In the genomic region with DNA sequence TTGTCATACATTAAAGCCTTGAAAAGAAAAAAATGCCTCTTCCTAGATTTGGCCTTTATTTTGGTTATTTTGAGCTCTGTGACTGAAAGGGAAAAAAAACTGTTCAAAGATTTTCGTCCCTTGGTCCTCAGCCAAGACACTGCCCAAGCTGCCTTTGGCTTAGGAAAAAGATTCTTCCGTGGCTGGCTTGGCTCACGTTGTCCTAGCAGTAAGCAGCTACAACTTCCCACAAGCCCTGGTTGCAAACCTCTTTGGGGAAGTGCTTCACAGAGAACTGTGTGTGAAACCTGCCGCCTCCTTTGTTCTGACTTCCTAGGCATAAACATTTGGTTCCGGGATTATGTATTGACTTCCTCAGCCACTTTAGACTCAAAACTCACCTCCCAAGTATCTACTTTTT, we compare ENCODE assay signal across 10 mouse cellular contexts. TPM values are rescaled to one million over a fixed set of nuclear protein-coding genes. Genes with fewer than 3 reads are reported as not detected.
DNase-seq lines count a peak whose midpoint lies in the region; ATAC-seq and TF ChIP-seq lines count a peak whose summit lies in the region.
"Had no signal": no experiment of that assay in that cellular context is flagged by ENCODE, and none has a peak within 500 bp of the region (broad histone marks: within the 10 kb centered on the region; RNA-seq: fewer than 3 reads in every experiment).

No protein-coding gene starts in this region.

- peak; percentile 48 for DNase-seq in kidney, adult 9 months
- DNase-seq in frontal cortex, postnatal 10 days (ENCODE audit: low spot score in 2 of 2): no peak
- no peak for DNase-seq in midbrain, embryonic 11.5 days (ENCODE audit: low spot score, missing footprints)

- H3K4me2 ChIP-seq in kidney, embryonic 16.5 days (replicated peaks; ENCODE audit: low read depth, low read length): no peak overlapping the region
- H3K4me2 ChIP-seq in midbrain, embryonic 11.5 days: no peak overlapping the region
- H3K4me2 ChIP-seq: embryonic facial prominence, embryonic 13.5 days had no signal

- H3K27ac ChIP-seq in kidney, embryonic 16.5 days (ENCODE audit: low read length): no peak overlapping the region
- peak overlapping the region; percentile 40 for H3K27ac ChIP-seq in bone marrow macrophage, adult 2 months (ENCODE audit: insufficient read depth, low read depth, low read length)
- no peak overlapping the region for H3K27ac ChIP-seq in midbrain, embryonic 11.5 days (ENCODE audit: low read depth, low read length)
- H3K27ac ChIP-seq: embryonic facial prominence, embryonic 13.5 days had no signal

- ATAC-seq in kidney, embryonic 16.5 days (ENCODE audit: low FRiP score, low TSS enrichment): no peak
- peak; percentile 65 for ATAC-seq in granulocyte monocyte progenitor cell, adult 5-6 weeks (replicated peaks; ENCODE audit: poor library complexity, severe bottlenecking)
- peak; percentile 65 for ATAC-seq in megakaryocyte, adult 5-6 weeks (ENCODE audit: poor library complexity, severe bottlenecking)
- no peak for ATAC-seq in midbrain, embryonic 11.5 days (ENCODE audit: low FRiP score)

- H3K4me1 ChIP-seq in kidney, embryonic 16.5 days (ENCODE audit: insufficient read depth, low read length): 0 out of 2 replicates have a peak, but pooled peaks cover 2% of the 10 kb centered on the region
- H3K4me1 ChIP-seq in bone marrow macrophage, adult 2 months (ENCODE audit: control insufficient read depth, insufficient read depth, low read length): peaks cover 68% of the 10 kb centered on the region
- no peaks in the 10 kb centered on the region for H3K4me1 ChIP-seq in midbrain, embryonic 11.5 days (ENCODE audit: control insufficient read depth, insufficient read depth, low read length)
- H3K4me1 ChIP-seq: embryonic facial prominence, embryonic 13.5 days had no signal

- H3K4me3 ChIP-seq in kidney, embryonic 16.5 days (ENCODE audit: low read length): no peak overlapping the region
- no peak overlapping the region for H3K4me3 ChIP-seq in bone marrow macrophage, adult 2 months (ENCODE audit: insufficient read depth, low read length)
- H3K4me3 ChIP-seq in midbrain, embryonic 11.5 days (ENCODE audit: low read depth, low read length): no peak overlapping the region
- H3K4me3 ChIP-seq: embryonic facial prominence, embryonic 13.5 days had no signal

- TF ChIP-seq CTCF in bone marrow macrophage, adult 2 months (IDR thresholded peaks at IDR 0.05; ENCODE audit: low read depth, low read length): no peak

- no peaks in the 10 kb centered on the region for H3K27me3 ChIP-seq in kidney, embryonic 16.5 days (ENCODE audit: insufficient read depth, low read length)
- H3K27me3 ChIP-seq in midbrain, embryonic 11.5 days (ENCODE audit: control insufficient read depth, insufficient read depth, low read length): no peaks in the 10 kb centered on the region
- H3K27me3 ChIP-seq: embryonic facial prominence, embryonic 13.5 days had no signal

- TF ChIP-seq POLR2A in bone marrow macrophage, adult 2 months (IDR thresholded peaks at IDR 0.05; ENCODE audit: borderline replicate concordance, low read depth, low read length): no peak

- 46% methylated on average over 5 of the region's 5 CpGs for WGBS in kidney, embryonic 16.5 days
- 73% methylated on average over 5 of the region's 5 CpGs for WGBS in midbrain, embryonic 11.5 days

- no peaks in the 10 kb centered on the region for H3K9me3 ChIP-seq in kidney, embryonic 16.5 days (ENCODE audit: low read length)
- H3K9me3 ChIP-seq in midbrain, embryonic 11.5 days (ENCODE audit: control insufficient read depth, low read length): no peaks in the 10 kb centered on the region
- H3K9me3 ChIP-seq: embryonic facial prominence, embryonic 13.5 days had no signal

- no peaks in the 10 kb centered on the region for H3K36me3 ChIP-seq in kidney, embryonic 16.5 days (ENCODE audit: insufficient read depth, low read length)
- H3K36me3 ChIP-seq in midbrain, embryonic 11.5 days (ENCODE audit: control insufficient read depth, insufficient read depth, low read length): no peaks in the 10 kb centered on the region
- H3K36me3 ChIP-seq: embryonic facial prominence, embryonic 13.5 days had no signal

- H3K9ac ChIP-seq in kidney, embryonic 16.5 days (replicated peaks; ENCODE audit: low read length): no peak overlapping the region
- H3K9ac ChIP-seq in midbrain, embryonic 11.5 days (ENCODE audit: low read length): no peak overlapping the region
- H3K9ac ChIP-seq: embryonic facial prominence, embryonic 13.5 days had no signal

RNA-seq across cellular contexts. Expression of gene Saa3, which starts 1.4 kb away (rescaled TPM):
- 0.57 TPM in 1 of 2 replicates, not detected in the other for polyA plus RNA-seq in kidney, embryonic 16.5 days (2015; fragmentation: Nextera tagmentation; extraction: Ambion mirVana)
- polyA plus RNA-seq in bone marrow macrophage, adult 2 months (2012; ENCODE audit: insufficient read depth, insufficient read length, missing spikeins): 5.0 and 6.2 TPM in 2 replicates
- total RNA-seq in granulocyte monocyte progenitor cell, adult 5-6 weeks (2014; fragmentation: Nextera tagmentation): not detected in 2 replicates
- total RNA-seq in granulocyte monocyte progenitor cell, adult 5-6 weeks (2017): 1.2 TPM in 1 of 2 replicates, not detected in the other
- 0.52 and 0.87 TPM in 2 replicates for total RNA-seq in megakaryocyte, adult 5-6 weeks (2015)
- total RNA-seq in megakaryocyte, adult 5-6 weeks (2017): 1.8 and 2.0 TPM in 2 replicates
- 0.07 TPM in 1 of 2 replicates, not detected in the other for polyA plus RNA-seq in midbrain, embryonic 11.5 days (2014; fragmentation: Nextera tagmentation; extraction: Ambion mirVana)
- total RNA-seq: layer of hippocampus, postnatal 25 days had no signal
- polyA plus RNA-seq: heart, embryonic 14.5 days had no signal

RNA-seq across cellular contexts. Expression of gene Saal1, which starts 6.4 kb away (rescaled TPM):
- polyA plus RNA-seq in kidney, embryonic 16.5 days (2015; fragmentation: Nextera tagmentation; extraction: Ambion mirVana): 33.3 and 34.1 TPM in 2 replicates
- polyA plus RNA-seq in bone marrow macrophage, adult 2 months (2012; ENCODE audit: insufficient read depth, insufficient read length, missing spikeins): 7.9 and 8.1 TPM in 2 replicates
- 23.5 and 23.9 TPM in 2 replicates for total RNA-seq in granulocyte monocyte progenitor cell, adult 5-6 weeks (2014; fragmentation: Nextera tagmentation)
- 14.9 and 18.1 TPM in 2 replicates for total RNA-seq in granulocyte monocyte progenitor cell, adult 5-6 weeks (2017)
- total RNA-seq in megakaryocyte, adult 5-6 weeks (2015): 12.1 and 12.3 TPM in 2 replicates
- 9.9 and 12.5 TPM in 2 replicates for total RNA-seq in megakaryocyte, adult 5-6 weeks (2017)
- polyA plus RNA-seq in midbrain, embryonic 11.5 days (2014; fragmentation: Nextera tagmentation; extraction: Ambion mirVana): 42.4 and 44.1 TPM in 2 replicates

RNA-seq across cellular contexts. Expression of gene Saa4, which starts 15.5 kb away (rescaled TPM):
- 0.08 TPM in 1 of 2 replicates, not detected in the other for polyA plus RNA-seq in kidney, embryonic 16.5 days (2015; fragmentation: Nextera tagmentation; extraction: Ambion mirVana)
- polyA plus RNA-seq in bone marrow macrophage, adult 2 months (2012; ENCODE audit: insufficient read depth, insufficient read length, missing spikeins): not detected in 2 replicates
- total RNA-seq in granulocyte monocyte progenitor cell, adult 5-6 weeks (2014; fragmentation: Nextera tagmentation): not detected in 2 replicates
- total RNA-seq in granulocyte monocyte progenitor cell, adult 5-6 weeks (2017): not detected in 2 replicates
- total RNA-seq in megakaryocyte, adult 5-6 weeks (2015): not detected in 2 replicates
- total RNA-seq in megakaryocyte, adult 5-6 weeks (2017): not detected in 2 replicates
- polyA plus RNA-seq in midbrain, embryonic 11.5 days (2014; fragmentation: Nextera tagmentation; extraction: Ambion mirVana): not detected in 2 replicates
- total RNA-seq: layer of hippocampus, postnatal 25 days had no signal
- polyA plus RNA-seq: embryonic facial prominence, embryonic 13.5 days; heart, embryonic 14.5 days had no signal

RNA-seq across cellular contexts. Expression of gene Saa1, which starts 25.9 kb away (rescaled TPM):
- polyA plus RNA-seq in kidney, embryonic 16.5 days (2015; fragmentation: Nextera tagmentation; extraction: Ambion mirVana): 2.3 and 2.5 TPM in 2 replicates
- not detected in 2 replicates for polyA plus RNA-seq in bone marrow macrophage, adult 2 months (2012; ENCODE audit: insufficient read depth, insufficient read length, missing spikeins)
- not detected in 2 replicates for total RNA-seq in granulocyte monocyte progenitor cell, adult 5-6 weeks (2014; fragmentation: Nextera tagmentation)
- total RNA-seq in granulocyte monocyte progenitor cell, adult 5-6 weeks (2017): not detected in 2 replicates
- total RNA-seq in megakaryocyte, adult 5-6 weeks (2015): not detected in 2 replicates
- not detected in 2 replicates for total RNA-seq in megakaryocyte, adult 5-6 weeks (2017)
- not detected in 2 replicates for polyA plus RNA-seq in midbrain, embryonic 11.5 days (2014; fragmentation: Nextera tagmentation; extraction: Ambion mirVana)
- total RNA-seq: layer of hippocampus, postnatal 25 days had no signal
- polyA plus RNA-seq: embryonic facial prominence, embryonic 13.5 days; heart, embryonic 14.5 days had no signal

RNA-seq across cellular contexts. Expression of gene Saa2, which starts 34.7 kb away (rescaled TPM):
- polyA plus RNA-seq in kidney, embryonic 16.5 days (2015; fragmentation: Nextera tagmentation; extraction: Ambion mirVana): 0.63 TPM in 1 of 2 replicates, not detected in the other
- polyA plus RNA-seq in bone marrow macrophage, adult 2 months (2012; ENCODE audit: insufficient read depth, insufficient read length, missing spikeins): not detected in 2 replicates
- total RNA-seq in granulocyte monocyte progenitor cell, adult 5-6 weeks (2014; fragmentation: Nextera tagmentation): not detected in 2 replicates
- total RNA-seq in granulocyte monocyte progenitor cell, adult 5-6 weeks (2017): not detected in 2 replicates
- not detected in 2 replicates for total RNA-seq in megakaryocyte, adult 5-6 weeks (2015)
- not detected in 2 replicates for total RNA-seq in megakaryocyte, adult 5-6 weeks (2017)
- polyA plus RNA-seq in midbrain, embryonic 11.5 days (2014; fragmentation: Nextera tagmentation; extraction: Ambion mirVana): not detected in 2 replicates
- total RNA-seq: layer of hippocampus, postnatal 25 days had no signal
- polyA plus RNA-seq: embryonic facial prominence, embryonic 13.5 days; heart, embryonic 14.5 days had no signal

Comparison
In these comparisons a context has a peak if more than half of its experiments do, and no peak if none do; other contexts are left out.
1. ATAC-seq: peak in granulocyte monocyte progenitor cell, adult 5-6 weeks (single experiment) and megakaryocyte, adult 5-6 weeks (single experiment); none in kidney, embryonic 16.5 days (single experiment) and midbrain, embryonic 11.5 days (single experiment).